Mouse (Mus musculus): ENCODE data around the gene Lipo4. TPM values are rescaled to one million over a fixed set of nuclear protein-coding genes. Genes with fewer than 3 reads are reported as not detected.
"Not testable (repeated sequence)": the region's sequence is repeated elsewhere in the genome, so short reads cannot be mapped to it uniquely, and the experiment has no call there.

Gene Lipo4
- not detected in 2 replicates for polyA plus RNA-seq (2014; fragmentation: Nextera tagmentation; extraction: Ambion mirVana)

DNA sequence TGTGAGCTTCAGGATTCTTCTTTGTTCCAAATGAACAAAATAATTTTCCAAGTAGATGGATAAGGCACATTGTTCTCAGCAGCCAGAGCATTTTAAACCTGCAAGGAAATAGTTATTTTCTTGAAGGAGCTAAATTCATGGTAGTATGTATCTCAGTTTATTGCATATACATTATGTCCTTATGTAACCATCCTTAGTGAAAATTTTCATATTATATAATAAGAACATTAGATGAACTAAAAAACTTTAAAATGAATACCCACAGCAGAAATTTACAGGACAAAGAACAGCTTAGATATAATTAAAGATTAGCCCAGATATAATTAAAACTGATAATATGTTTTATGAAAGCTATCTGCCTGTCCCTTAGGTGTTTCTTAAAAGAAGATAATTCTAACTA lies at the start of gene Lipo4:
TSS of gene Lipo4 (minus strand) at position 101 of the 400 bp plus-strand sequence.
- ATAC-seq (ENCODE audit: low FRiP score) (no peak), DNase-seq (ENCODE audit: low spot score, missing footprints) (no peak)
- Histone ChIP-seq H3K9me3 (ENCODE audit: control insufficient read depth, low read length) (no peaks in the 10 kb centered on the region), H3K9ac (ENCODE audit: low read length) (no peak within 1 kb of the TSS), H3K4me1 (ENCODE audit: control insufficient read depth, insufficient read depth, low read length) (no peaks in the 10 kb centered on the region), H3K27me3 (ENCODE audit: control insufficient read depth, insufficient read depth, low read length) (no peaks in the 10 kb centered on the region), H3K4me3 (ENCODE audit: low read depth, low read length) (no peak within 1 kb of the TSS), H3K36me3 (ENCODE audit: control insufficient read depth, insufficient read depth, low read length) (no peaks in the 10 kb centered on the region), H3K4me2 (no peak within 1 kb of the TSS), H3K27ac (ENCODE audit: low read depth, low read length) (no peak within 1 kb of the TSS)

DNA sequence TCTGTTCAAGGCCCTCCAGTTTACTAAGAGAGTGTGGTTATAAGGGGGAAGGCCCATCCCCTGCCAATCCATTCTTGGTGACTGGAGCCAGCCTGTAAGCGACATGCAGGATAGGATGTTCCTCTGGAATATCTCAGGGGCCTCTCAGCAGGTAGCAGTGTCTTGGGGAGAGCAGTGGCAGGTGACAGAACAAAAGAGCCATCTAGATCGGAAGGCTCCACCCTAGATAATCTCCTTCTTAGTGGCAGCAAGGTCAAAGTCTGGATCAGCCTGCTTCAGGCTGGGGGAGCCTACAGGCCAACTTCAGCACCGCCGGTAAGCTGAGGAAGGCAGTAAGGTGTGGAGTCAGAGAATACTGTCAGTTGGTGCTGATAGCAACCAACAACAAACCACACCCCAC lies 61.2 kb downstream of the Lipo4 start:
- H3K4me3 ChIP-seq (ENCODE audit: low read depth, low read length); H3K9ac ChIP-seq (ENCODE audit: low read length); DNase-seq (ENCODE audit: low spot score, missing footprints); H3K27me3 ChIP-seq (ENCODE audit: control insufficient read depth, insufficient read depth, low read length); H3K27ac ChIP-seq (ENCODE audit: low read depth, low read length); H3K4me1 ChIP-seq (ENCODE audit: control insufficient read depth, insufficient read depth, low read length); H3K9me3 ChIP-seq (ENCODE audit: control insufficient read depth, low read length); ATAC-seq (ENCODE audit: low FRiP score); H3K36me3 ChIP-seq (ENCODE audit: control insufficient read depth, insufficient read depth, low read length); H3K4me2 ChIP-seq: not testable (repeated sequence)
- 32% methylated on average over 4 of the region's 4 CpGs for WGBS

DNA sequence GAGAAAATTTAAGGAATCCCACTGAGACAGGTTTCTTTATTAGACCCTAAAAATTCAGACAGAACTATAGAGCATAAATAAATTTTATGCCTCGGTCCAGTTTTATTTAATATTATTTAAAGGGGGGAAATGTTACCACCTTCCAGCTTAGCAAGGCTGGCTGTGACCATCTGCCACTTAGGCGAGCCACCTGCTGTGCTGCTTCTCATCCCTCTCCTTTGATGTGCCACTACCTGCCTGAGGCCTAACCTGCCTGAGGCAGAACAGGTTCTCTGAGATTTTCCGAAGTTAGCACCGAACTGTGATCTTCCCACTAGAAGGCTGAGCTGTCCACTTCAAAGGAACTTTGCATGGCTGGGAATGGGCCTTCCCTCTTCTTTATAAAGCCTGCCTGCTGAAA lies 63.9 kb downstream of the Lipo4 start:
- 75% methylated on average over 4 of the region's 4 CpGs for WGBS
- no peak overlapping the region for H3K9ac ChIP-seq (ENCODE audit: low read length)
- DNase-seq (ENCODE audit: low spot score, missing footprints) (no peak), ATAC-seq (ENCODE audit: low FRiP score) (no peak)
- H3K27ac ChIP-seq (ENCODE audit: low read depth, low read length) = no peak overlapping the region
- H3K27me3 ChIP-seq (ENCODE audit: control insufficient read depth, insufficient read depth, low read length) = no peaks in the 10 kb centered on the region
- H3K4me3 ChIP-seq (ENCODE audit: low read depth, low read length) = no peak overlapping the region
- H3K36me3 ChIP-seq (ENCODE audit: control insufficient read depth, insufficient read depth, low read length) = no peaks in the 10 kb centered on the region
- H3K9me3 ChIP-seq (ENCODE audit: control insufficient read depth, low read length) = 0 out of 2 replicates have a peak, but pooled peaks cover 4% of the 10 kb centered on the region
- no peaks in the 10 kb centered on the region for H3K4me1 ChIP-seq (ENCODE audit: control insufficient read depth, insufficient read depth, low read length)
- no peak overlapping the region for H3K4me2 ChIP-seq

Other genes starting within 250 kb of the Lipo4 start
- 7.5 and 9.2 TPM in 2 replicates for gene Rnls, start 125.5 kb downstream of the Lipo4 start, polyA plus RNA-seq (2014; fragmentation: Nextera tagmentation; extraction: Ambion mirVana)
- not detected in 2 replicates for gene Gm8978, start 107.5 kb upstream of the Lipo4 start, polyA plus RNA-seq (2014; fragmentation: Nextera tagmentation; extraction: Ambion mirVana)
- gene Lipo2, start 233.6 kb upstream of the Lipo4 start, polyA plus RNA-seq (2014; fragmentation: Nextera tagmentation; extraction: Ambion mirVana) = 0.23 and 0.37 TPM in 2 replicates
- gene Lipo3, start 244.2 kb upstream of the Lipo4 start, polyA plus RNA-seq (2014; fragmentation: Nextera tagmentation; extraction: Ambion mirVana) = 15.9 and 18.5 TPM in 2 replicates